Mouse (Mus musculus): ENCODE results near the gene Rptor. TPM values are rescaled to one million over a fixed set of nuclear protein-coding genes. Genes with fewer than 3 reads are reported as not detected.

The Rptor gene
- polyA plus RNA-seq, 1 experiment from 2014 or later = 17.7 TPM

DNA sequence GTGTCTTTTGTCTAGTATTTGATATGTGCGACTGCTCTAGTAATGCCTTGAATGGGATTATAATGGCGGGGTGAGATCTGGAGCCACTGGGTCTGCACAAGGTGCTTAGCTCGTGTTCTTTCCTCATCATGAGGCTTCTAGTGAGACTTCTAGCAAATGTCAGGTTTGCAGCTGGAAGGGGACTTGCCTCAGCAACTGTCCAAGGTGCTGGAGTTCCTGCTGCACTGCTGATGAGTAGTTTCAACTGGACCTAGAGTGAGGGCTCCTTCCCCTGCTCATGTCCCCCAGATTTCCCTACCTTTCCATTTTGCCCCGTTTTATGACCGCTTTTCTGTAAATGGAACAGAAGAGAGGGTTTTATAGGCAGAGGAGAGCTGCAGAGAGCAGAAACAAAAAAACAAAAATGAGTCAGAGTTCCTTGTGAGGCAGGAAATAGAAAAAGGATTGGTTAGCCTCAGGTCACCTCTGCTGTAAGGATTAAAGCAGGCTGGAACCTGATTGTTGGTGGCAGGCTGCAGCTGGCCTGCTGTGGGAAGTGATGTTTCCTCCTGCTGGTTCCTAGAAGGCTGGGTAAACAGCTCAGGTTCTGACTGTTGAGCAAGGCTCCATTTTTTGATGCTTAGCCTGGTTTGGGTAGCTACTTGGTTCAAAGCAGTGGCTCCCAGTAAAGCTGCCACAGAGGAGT lies 172.5 kb downstream of the Rptor start:
- H3K4me3 ChIP-seq = no peak overlapping the region
- no peak for ATAC-seq (ENCODE audit: insufficient number of reproducible peaks, insufficient read depth, low FRiP score, low TSS enrichment)
- H3K36me3 ChIP-seq = 0 out of 2 replicates have a peak, but pooled peaks cover 11% of the 10 kb centered on the region
- WGBS = 87% methylated on average over 5 of the region's 5 CpGs
- peaks cover 10% of the 10 kb centered on the region; the same call in 1 of the 2 replicates for H3K9me3 ChIP-seq
- H3K4me2 ChIP-seq (replicated peaks) = no peak overlapping the region
- H3K4me1 ChIP-seq = no peaks in the 10 kb centered on the region
- no peak overlapping the region for H3K9ac ChIP-seq
- H3K27me3 ChIP-seq = no peaks in the 10 kb centered on the region
- no peak overlapping the region for H3K27ac ChIP-seq

DNA sequence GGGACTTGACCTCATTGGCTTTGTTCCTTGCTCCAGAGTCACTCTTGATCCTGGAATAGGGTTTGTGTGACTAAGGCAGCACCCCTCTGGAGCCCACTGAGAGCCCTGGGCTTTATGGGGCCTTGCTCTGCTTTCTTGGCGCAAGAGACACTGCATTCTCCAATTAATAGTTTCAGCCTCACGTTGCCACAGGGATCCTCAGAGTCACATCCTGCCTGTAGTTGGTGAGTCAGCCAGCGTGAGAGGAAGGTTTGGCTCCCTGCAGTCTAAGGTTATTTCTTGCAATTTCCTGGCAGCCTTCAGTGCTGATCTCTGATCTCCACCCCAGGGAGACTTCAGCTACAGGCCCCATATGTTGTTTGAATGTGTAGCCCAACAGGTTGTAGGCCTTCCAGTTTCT lies 174.5 kb downstream of the Rptor start:
- Histone ChIP-seq H3K9me3 (peaks cover 10% of the 10 kb centered on the region; the same call in 1 of the 2 replicates), H3K27ac (no peak overlapping the region), H3K36me3 (peaks cover 16% of the 10 kb centered on the region), H3K4me3 (no peak overlapping the region), H3K4me2 (replicated peaks) (no peak overlapping the region), H3K27me3 (no peaks in the 10 kb centered on the region), H3K9ac (no peak overlapping the region), H3K4me1 (no peaks in the 10 kb centered on the region)
- no peak for ATAC-seq (ENCODE audit: insufficient number of reproducible peaks, insufficient read depth, low FRiP score, low TSS enrichment)
- 68% methylated on average over 3 of the region's 3 CpGs for WGBS

DNA sequence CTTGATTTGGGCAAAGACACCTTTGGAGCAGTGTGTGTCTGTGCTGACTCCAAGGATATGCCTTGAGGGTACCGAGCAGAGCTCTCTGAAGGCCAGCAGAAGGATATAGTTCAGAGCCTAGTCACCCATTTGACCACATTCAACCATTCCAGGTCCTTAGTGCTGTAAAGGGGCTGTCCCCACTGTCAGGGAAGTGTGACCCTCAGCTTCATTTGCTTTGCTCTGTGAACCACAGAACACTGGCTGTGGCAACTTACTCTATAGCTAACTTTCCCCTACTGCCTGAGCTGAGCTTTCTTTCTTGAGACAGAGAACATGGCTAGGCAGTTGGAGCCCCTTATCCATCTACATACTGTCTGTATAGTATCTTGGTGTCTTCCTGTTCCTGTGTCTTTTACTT lies 175.2 kb downstream of the Rptor start:
- H3K9me3 ChIP-seq = peaks cover 10% of the 10 kb centered on the region; the same call in 1 of the 2 replicates
- H3K4me1 ChIP-seq = no peaks in the 10 kb centered on the region
- WGBS = 91% methylated on average over 1 of the region's 1 CpGs
- H3K4me3 ChIP-seq = no peak overlapping the region
- H3K27ac ChIP-seq = no peak overlapping the region
- no peak for ATAC-seq (ENCODE audit: insufficient number of reproducible peaks, insufficient read depth, low FRiP score, low TSS enrichment)
- H3K9ac ChIP-seq = no peak overlapping the region
- H3K4me2 ChIP-seq (replicated peaks) = no peak overlapping the region
- peaks cover 16% of the 10 kb centered on the region for H3K36me3 ChIP-seq
- no peaks in the 10 kb centered on the region for H3K27me3 ChIP-seq

- H3K9me3 ChIP-seq = peaks cover 10% of the 10 kb centered on the region; the same call in 1 of the 2 replicates
- 86% methylated on average over 8 of the region's 8 CpGs for WGBS
- H3K9ac ChIP-seq = no peak overlapping the region
- ATAC-seq (ENCODE audit: insufficient number of reproducible peaks, insufficient read depth, low FRiP score, low TSS enrichment) = no peak
- no peak overlapping the region for H3K4me3 ChIP-seq
- no peaks in the 10 kb centered on the region for H3K4me1 ChIP-seq
- H3K36me3 ChIP-seq = peaks cover 19% of the 10 kb centered on the region
- no peak overlapping the region for H3K27ac ChIP-seq
- H3K27me3 ChIP-seq = no peaks in the 10 kb centered on the region
- no peak overlapping the region for H3K4me2 ChIP-seq (replicated peaks)
Measured at GRCm38 (mm10) chr11:119780290-119780689, 177.6 kb downstream of the Rptor start.

DNA sequence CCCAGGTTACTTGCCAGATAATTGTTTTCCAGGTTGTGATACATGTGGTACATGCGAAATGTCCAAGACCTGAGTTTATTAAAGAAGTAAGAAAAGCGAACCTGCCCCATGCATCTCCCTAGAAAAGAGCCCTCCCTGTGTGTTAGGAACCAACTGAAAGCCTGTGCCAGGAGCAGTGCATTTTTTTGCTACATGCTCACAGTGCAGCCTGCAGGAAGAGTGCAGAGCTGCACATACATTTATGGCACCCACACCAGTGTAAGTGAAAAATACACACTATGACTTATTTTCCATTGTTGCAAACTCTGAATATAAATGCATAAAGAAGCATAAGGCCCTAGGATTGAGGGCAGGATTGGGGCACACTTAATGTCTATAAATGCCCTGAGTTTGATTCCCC lies 178.5 kb downstream of the Rptor start:
- no peak for ATAC-seq (ENCODE audit: insufficient number of reproducible peaks, insufficient read depth, low FRiP score, low TSS enrichment)
- no peak overlapping the region for H3K4me3 ChIP-seq
- no peak overlapping the region for H3K4me2 ChIP-seq (replicated peaks)
- no peak overlapping the region for H3K9ac ChIP-seq
- H3K36me3 ChIP-seq = peaks cover 19% of the 10 kb centered on the region
- no peak overlapping the region for H3K27ac ChIP-seq
- no peaks in the 10 kb centered on the region for H3K27me3 ChIP-seq
- peaks cover 2% of the 10 kb centered on the region; the same call in 1 of the 2 replicates for H3K9me3 ChIP-seq
- no peaks in the 10 kb centered on the region for H3K4me1 ChIP-seq
- WGBS = 86% methylated on average over 2 of the region's 2 CpGs

GRCm38 (mm10) chr11:119781726-119782125 lies 179.0 kb downstream of the Rptor start:
- WGBS = 93% methylated on average over 4 of the region's 4 CpGs
- H3K27me3 ChIP-seq = no peaks in the 10 kb centered on the region
- H3K36me3 ChIP-seq = peaks cover 19% of the 10 kb centered on the region
- H3K27ac ChIP-seq = no peak overlapping the region
- no peak overlapping the region for H3K4me3 ChIP-seq
- no peak overlapping the region for H3K4me2 ChIP-seq (replicated peaks)
- H3K9ac ChIP-seq = no peak overlapping the region
- H3K9me3 ChIP-seq = no peaks in the 10 kb centered on the region
- no peak for ATAC-seq (ENCODE audit: insufficient number of reproducible peaks, insufficient read depth, low FRiP score, low TSS enrichment)
- H3K4me1 ChIP-seq = no peaks in the 10 kb centered on the region

GRCm38 (mm10) chr11:119783653-119784052 lies 180.9 kb downstream of the Rptor start:
- 94% methylated on average over 4 of the region's 4 CpGs for WGBS
- no peak for ATAC-seq (ENCODE audit: insufficient number of reproducible peaks, insufficient read depth, low FRiP score, low TSS enrichment)
- Histone ChIP-seq H3K27me3 (no peaks in the 10 kb centered on the region), H3K9me3 (no peaks in the 10 kb centered on the region), H3K36me3 (peaks cover 19% of the 10 kb centered on the region), H3K4me1 (no peaks in the 10 kb centered on the region), H3K4me2 (replicated peaks) (no peak overlapping the region), H3K9ac (no peak overlapping the region), H3K27ac (no peak overlapping the region), H3K4me3 (no peak overlapping the region)

GRCm38 (mm10) chr11:119784672-119785341 lies 182.1 kb downstream of the Rptor start:
- Histone ChIP-seq H3K27ac (no peak overlapping the region), H3K36me3 (peaks cover 19% of the 10 kb centered on the region), H3K27me3 (no peaks in the 10 kb centered on the region), H3K9me3 (no peaks in the 10 kb centered on the region), H3K4me2 (replicated peaks) (no peak overlapping the region), H3K4me3 (no peak overlapping the region), H3K9ac (no peak overlapping the region), H3K4me1 (no peaks in the 10 kb centered on the region)
- 90% methylated on average over 12 of the region's 12 CpGs for WGBS
- ATAC-seq (ENCODE audit: insufficient number of reproducible peaks, insufficient read depth, low FRiP score, low TSS enrichment) = no peak

GRCm38 (mm10) chr11:119785661-119786384 lies 183.1 kb downstream of the Rptor start:
- no peak overlapping the region for H3K27ac ChIP-seq
- H3K9ac ChIP-seq = no peak overlapping the region
- peaks cover 12% of the 10 kb centered on the region for H3K36me3 ChIP-seq
- no peaks in the 10 kb centered on the region for H3K4me1 ChIP-seq
- 92% methylated on average over 7 of the region's 7 CpGs for WGBS
- ATAC-seq (ENCODE audit: insufficient number of reproducible peaks, insufficient read depth, low FRiP score, low TSS enrichment) = no peak
- no peaks in the 10 kb centered on the region for H3K9me3 ChIP-seq
- no peak overlapping the region for H3K4me2 ChIP-seq (replicated peaks)
- no peaks in the 10 kb centered on the region for H3K27me3 ChIP-seq
- no peak overlapping the region for H3K4me3 ChIP-seq

DNA sequence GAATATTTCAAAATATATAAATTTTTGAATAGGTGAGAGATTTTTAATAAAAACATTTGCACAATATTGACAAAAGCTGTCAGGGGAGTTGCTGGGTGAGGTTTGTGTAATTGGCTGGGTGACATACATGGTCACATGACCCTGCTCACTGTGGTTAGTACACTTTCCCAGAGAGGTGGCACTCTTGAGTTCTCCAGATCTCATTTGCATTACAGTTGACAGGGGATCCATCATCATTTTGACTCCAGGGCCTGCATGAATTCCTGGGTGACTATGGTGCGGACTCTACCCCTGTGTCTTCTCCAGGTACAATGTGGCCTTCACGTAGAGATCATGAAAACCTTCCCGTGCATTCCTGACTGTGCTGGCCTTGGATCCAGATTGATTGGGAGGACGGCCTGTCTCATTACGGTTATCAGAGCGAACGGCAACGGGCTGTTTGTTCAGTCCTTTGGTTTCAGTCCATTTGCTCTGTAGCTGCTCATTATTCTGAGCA lies 183.7 kb downstream of the Rptor start:
- ATAC-seq (ENCODE audit: insufficient number of reproducible peaks, insufficient read depth, low FRiP score, low TSS enrichment) = no peak

GRCm38 (mm10) chr11:119788488-119788887 lies 185.8 kb downstream of the Rptor start:
- Histone ChIP-seq H3K9me3 (no peaks in the 10 kb centered on the region), H3K4me2 (replicated peaks) (no peak overlapping the region), H3K9ac (no peak overlapping the region), H3K4me1 (peaks cover 10% of the 10 kb centered on the region; the same call in 1 of the 2 replicates), H3K36me3 (peaks cover 3% of the 10 kb centered on the region; the same call in 1 of the 2 replicates), H3K4me3 (no peak overlapping the region), H3K27me3 (no peaks in the 10 kb centered on the region), H3K27ac (no peak overlapping the region)
- WGBS = 72% methylated on average over 7 of the region's 7 CpGs
- no peak for ATAC-seq (ENCODE audit: insufficient number of reproducible peaks, insufficient read depth, low FRiP score, low TSS enrichment)

More for the DNA sequence above, 183.7 kb downstream of the Rptor start:
- Histone ChIP-seq H3K4me1 (no peaks in the 10 kb centered on the region), H3K27me3 (no peaks in the 10 kb centered on the region), H3K9me3 (no peaks in the 10 kb centered on the region), H3K36me3 (peaks cover 7% of the 10 kb centered on the region), H3K27ac (no peak overlapping the region), H3K4me2 (replicated peaks) (no peak overlapping the region), H3K4me3 (no peak overlapping the region), H3K9ac (no peak overlapping the region)
- WGBS = 90% methylated on average over 8 of the region's 8 CpGs

All from embryonic facial prominence, embryonic 12.5 days (tissue).